Mouse (Mus musculus): Measurements from ENCODE around the gene Tril.

DNA sequence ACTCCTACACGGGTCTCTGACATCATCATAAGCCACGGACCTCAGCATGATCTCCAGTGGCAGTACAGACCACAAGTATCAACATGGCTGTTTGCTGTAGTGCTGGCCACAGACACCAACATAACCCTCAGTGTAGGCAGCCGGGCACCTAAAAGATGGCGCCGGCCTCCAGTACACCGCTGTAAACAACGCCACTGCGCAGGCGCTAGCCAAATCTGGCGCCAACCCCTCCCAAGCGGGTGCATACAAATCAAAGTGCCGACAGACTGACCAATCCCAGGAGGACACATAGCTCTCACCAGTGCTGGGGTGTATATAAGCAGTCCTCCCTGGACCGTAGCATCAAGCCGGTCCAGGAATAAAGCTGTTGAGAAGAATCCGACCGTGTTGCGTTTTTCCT, 24.0 kb upstream of the Tril start:
- TF ChIP-seq CTCF (IDR thresholded peaks at IDR 0.05; ENCODE audit: low read depth, low read length) (no peak), POLR2AphosphoS5 (IDR thresholded peaks at IDR 0.05; ENCODE audit: insufficient replicate concordance, low read depth, low read length) (no peak)

Data from G1E (cell line).